Mouse (Mus musculus) cerebellum, adult 9-10 months (tissue): ENCODE results near the gene Urod.
A peak's percentile ranks its signal among the peaks of the same experiment; 100 is the strongest.

Experiments
- DNase-seq: peaks from one replicate; pipeline ENCODE4 v3.0.0; 2022

The Urod gene

DNA sequence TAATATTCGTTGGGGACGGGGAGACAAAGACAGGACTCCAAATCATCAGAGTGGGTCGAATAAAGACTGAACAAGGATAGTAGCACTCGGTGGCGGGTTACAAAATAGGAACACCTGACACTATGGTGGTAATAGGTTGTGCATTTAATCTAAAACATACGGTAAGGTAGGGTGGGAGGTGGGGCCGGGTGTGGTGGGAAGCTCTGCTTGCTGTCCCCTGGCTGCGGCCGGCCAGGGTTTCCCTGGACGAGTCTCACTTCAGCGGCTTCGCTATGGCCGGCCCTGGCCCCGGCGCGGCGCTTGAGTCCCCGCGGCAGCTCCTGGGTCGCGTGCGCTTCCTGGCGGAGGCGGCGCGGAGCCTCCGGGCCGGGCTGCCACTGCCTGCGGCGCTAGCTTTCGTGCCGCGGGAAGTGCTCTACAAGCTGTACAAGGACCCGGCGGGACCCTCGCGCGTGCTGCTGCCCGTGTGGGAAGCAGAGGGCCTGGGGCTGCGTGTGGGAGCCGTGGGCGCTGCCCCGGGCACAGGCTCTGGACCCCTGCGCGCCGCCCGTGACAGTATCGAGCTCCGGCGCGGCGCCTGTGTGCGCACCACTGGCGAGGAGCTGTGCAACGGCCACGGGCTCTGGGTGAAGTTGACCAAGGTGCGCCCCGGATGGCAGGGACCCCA lies 1.1 kb upstream of the Urod start, which contains the start of gene Hectd3:
TSS of gene Hectd3 (plus strand) at position 187 of the 667 bp plus-strand sequence.
- DNase-seq, result peak; percentile 75

DNA sequence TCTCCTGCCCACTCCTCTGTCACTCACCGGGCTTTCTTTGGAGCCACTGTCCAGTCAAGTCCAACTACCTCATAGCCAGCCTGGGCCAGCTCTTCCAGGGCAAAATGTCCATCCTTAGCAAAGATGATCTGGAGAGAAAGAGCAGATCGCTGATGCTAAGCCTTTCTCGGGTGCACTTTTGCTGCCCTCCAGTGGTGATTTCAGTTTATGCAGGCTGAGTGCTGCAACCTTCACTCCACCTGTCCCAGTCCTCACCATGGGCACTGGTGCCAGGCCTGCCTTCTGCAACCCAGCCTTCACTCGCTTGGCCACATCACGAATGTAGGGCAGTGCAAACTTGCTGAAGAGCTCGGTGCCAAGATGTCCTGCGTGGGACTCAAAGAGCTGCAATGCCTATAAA lies 2.8 kb downstream of the Urod start:
- peak; percentile 93 for DNase-seq

DNA sequence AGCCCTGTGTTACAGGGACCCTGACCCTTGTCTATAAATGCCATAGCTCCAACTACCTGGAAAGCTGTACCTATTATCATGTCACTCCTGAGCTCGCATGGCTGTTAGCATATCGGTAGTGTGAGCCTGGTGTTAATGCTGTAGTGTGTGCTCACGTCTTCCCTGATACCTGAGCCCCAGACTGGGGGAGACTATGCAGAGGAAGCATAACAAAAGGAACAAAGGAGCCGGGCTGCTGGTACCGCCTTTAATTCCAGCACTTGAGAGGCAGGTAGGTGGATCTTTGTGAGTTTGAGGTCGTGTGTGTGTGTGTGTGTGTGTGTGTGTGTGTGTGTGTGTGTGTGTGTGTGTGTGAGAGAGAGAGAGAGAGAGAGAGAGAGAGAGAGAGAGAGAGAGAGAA lies 4.5 kb downstream of the Urod start:
- DNase-seq, result no peak

DNA sequence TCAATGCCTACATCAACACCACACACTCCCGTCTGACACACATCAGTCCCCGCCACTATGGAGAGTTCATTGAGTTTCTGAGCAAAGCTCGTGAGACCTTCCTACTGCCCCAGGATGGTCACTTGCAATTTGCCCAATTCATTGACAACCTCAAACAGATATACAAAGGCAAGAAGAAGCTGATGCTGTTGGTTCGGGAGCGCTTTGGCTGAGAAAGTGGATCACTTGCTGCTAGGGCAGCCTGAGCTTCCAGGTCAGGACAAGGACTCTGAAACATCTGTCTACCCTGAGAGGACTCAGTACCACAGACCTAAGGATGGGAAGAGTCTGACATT lies 7.1 kb downstream of the Urod start:
- no peak for DNase-seq

DNA sequence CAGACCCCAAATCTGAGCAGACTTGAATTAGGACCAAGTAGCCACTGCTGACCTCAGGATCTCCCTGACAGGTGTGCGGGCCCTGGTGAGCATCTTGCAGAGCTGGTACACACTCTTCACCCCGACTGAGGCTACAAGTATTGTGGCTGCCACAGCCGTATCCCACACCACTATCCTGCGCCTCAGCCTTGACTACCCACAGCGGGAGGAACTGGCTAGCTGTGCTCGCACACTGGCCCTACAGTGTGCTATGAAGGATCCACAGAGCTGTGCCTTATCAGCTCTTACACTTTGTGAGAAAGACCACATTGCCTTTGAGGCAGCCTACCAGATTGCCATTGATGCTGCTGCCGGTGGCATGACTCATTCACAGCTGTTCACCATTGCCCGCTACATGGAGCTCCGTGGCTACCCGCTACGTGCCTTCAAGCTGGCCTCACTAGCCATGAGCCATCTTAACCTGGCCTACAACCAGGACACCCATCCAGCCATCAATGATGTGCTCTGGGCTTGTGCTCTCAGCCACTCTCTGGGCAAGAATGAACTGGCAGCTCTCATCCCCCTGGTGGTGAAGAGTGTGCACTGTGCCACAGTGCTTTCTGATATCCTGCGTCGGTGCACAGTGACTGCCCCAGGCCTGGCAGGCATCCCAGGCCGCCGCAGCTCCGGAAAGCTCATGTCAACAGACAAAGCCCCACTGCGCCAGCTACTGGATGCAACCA lies 7.7 kb downstream of the Urod start:
- DNase-seq, result peak; percentile 87

DNA sequence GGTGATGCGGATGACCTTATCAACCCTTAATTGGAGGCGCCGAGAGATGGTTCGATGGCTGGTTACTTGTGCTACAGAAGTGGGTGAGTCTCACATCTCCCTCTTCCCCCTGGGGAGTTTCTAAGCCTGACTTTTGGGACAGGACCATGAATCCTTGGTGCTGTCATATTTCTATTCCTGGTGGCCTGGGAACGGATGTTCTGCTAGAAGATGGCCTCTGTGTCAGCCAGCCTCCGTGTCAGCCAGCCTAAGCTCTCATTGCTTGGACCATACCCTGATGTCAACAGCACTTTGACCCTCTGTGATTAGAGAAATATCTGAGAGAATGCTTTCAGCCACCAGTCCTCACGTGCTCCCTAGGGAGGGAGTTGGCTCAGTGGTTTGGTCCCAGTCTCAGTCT lies 8.5 kb downstream of the Urod start:
- DNase-seq, result no peak

DNA sequence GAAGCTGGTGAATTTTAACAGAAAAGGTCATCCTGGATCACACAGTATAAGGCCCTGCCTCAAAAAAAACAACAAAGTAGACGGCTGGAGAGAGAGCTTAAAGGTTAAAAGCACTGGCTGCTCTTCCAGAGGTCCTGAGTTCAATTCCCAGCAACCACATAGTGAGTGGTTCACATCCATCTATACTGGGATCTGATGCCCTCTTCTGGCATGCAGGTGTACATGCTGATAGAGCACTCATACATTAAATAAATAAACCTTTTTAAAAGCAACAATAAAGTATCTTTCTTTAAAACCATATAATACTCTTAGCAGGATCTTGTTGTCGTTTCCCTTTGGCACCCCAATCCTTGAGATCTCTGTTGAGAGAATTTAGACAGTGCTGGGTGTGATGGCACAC lies 17.7 kb downstream of the Urod start:
- DNase-seq, result no peak

DNA sequence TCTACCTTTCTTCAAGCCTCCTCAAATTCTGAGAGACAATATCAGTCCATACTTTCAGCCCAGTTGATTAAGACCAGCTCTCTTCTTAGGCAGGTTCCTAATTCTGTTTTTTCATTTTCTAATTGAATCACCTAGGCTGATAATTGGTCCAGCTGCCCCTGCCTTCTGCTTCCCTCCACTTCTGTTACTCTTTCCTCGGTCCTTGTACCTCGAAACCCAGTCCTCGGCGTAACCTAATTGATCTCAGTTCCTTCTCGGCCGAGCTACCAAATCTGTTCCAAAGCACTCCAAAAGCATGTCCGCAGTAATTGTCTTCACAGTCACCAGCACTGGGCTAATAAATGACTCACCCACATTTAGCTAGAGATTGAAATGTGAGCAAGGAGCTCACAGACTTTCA lies 39.3 kb downstream of the Urod start:
- no peak for DNase-seq

DNA sequence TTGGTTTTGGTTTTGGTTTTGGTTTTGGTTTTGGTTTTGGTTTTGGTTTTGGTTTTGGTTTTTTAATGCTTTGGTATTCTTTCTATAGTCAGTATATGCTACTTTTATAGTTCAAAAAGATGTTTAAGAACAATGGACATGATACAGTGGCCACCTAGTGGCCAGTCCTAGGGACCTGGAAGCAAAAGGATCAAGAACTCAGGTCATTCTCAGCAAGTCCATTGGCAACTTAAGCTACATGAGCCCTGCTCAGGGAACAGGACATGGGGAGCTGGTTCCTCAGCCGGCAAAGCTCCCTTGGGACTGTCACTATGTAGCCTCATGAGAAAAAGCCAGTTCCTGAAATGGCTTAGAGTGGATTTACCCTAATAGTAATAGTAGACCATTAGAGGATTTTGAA lies 42.6 kb downstream of the Urod start:
- DNase-seq, result no peak

DNA sequence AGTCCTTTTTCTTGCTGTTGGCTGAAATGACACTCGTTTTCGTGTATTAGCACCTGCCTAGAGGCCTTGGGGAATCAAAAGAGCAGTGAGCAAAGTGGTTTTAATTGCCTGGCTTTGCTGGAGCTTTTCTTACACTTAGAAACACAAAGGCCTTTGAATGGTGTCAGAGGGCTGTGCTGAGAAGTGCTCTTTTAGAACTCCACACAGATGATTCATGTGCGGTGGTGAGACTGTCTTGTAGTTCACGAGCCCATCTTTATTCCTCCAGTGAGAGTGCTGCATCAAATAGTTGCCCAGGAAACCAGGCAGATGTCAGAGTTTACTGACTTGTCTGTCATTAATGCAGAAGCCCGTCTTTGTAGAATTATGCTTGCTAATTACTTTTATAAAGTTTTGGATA lies 50.2 kb downstream of the Urod start:
- DNase-seq, result no peak

DNA sequence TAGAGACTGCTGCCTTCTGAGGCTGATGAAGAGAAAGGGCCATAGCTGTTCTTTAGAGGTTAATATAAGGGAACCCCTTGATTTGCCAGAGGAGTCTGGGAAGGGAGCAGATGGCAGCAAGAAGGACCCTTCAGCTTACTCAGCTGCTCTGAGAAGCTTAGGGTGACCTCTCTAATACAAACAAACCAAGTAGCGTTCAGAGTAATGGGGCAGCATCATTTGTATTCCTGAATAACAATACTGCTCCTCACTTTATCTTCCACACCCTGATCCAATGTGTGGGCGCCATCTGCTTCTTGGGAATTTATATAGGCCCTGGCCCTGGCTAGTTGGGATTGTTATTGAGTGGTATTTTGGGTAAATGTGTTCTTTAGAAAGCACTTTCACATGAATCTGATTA lies 51.5 kb downstream of the Urod start:
- DNase-seq, result no peak
